Mouse (Mus musculus): Measurements from ENCODE around the gene Grb7. TPM values are rescaled to one million over a fixed set of nuclear protein-coding genes. Genes with fewer than 3 reads are reported as not detected.

The Grb7 gene
- total RNA-seq, 2 experiments from 2014 or later: 1.0 to 1.8 TPM

DNA sequence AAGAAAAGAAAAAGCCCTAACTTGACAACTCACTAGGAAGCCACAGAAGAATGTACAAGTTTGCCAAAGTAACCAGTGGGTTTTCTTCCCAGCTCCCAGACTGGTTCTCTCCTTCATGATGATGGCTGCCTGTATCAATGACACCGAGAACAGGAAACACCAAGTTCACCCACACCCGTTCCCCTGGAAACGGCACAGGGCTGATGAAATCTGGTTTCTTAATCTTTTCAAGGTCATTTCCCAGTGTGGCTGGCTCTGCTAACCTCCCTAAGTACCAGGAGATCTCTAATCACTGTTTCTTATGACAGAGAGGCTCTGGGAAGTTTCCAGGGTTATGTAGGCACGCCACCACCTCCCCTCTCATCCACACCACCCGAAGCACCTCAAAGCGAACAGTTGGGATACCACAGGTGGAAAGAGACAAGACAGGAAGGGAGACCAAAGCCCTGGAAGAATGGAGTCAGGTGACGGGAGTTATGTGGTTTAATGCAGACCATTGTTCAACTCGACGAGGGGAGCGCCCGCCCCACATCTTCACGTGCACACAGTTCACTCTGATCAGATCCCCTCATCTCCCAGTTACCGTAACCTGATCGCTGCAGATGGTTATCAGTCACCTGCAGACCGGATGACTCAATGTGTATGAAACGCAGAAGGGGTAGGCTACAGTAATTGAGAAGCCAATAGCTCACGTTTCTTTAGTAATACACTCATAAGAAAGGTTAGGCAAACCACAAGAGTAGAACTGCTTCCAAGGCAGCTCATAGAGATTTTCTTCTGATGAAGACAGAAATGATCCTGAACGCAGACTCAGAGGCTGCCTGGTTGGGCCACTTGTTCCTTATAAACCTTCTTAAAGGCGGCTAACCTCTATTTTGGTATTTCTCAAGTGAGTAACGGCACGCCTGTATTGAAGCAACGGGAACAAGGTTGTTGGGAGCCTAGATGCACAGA is 23.8 kb downstream of the Grb7 start:
- no peak for DNase-seq (ENCODE audit: low spot score in 2 of 2)

GRCm38 (mm10) chr11:98470795-98471194 is 24.6 kb downstream of the Grb7 start:
- DNase-seq (ENCODE audit: low spot score in 2 of 2): no peak

- no peak for DNase-seq (ENCODE audit: low spot score in 2 of 2)
These were observed 26.5 kb downstream of the Grb7 start for GRCm38 (mm10) chr11:98472696-98473095.

DNA sequence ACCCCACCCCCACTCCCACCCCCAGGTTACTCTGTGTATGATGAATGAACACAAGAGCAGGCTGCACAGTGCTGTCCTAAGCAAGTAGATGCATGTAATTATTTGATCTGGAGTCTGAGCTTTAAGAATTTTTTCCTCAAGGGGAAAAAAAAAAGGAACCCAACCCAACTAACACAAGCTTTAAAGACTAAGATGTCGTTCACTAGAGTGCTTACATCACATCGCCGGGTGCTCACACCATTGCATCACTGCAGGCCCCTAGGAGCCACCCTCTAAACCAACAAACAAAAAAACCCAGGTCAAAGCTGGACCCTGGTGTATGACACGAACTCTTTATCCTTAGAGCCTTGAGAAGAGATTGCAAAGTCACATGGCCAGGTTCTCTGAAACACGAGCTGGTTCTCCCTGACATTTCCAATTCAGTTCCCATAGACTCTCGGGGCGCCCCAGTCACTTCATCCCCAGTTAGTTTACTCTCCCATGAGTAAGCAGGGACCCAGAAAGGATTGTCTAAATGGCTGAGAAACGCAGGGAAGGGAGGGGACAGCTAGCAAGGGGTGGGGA is 27.8 kb downstream of the Grb7 start:
- no peak for DNase-seq (ENCODE audit: low spot score in 2 of 2)

DNA sequence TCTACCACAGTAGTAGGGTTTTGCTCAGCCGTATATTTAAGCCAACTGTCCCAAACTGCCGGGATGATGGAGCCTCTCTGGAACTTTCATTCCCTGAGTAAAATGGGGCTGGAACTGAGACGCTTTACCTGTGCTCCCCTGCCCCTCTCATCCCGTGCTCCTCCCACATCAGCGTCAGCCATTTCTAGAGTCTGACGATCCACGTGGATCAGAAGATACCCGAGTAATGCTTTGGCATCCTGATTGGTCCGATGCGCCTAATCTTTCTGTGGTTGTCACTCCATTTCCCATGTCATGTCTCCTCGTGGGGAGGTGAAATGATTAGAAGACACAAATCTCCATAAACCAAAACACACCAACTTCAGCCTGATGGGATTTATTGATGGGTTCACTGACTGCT is 28.8 kb downstream of the Grb7 start:
- no peak for DNase-seq (ENCODE audit: low spot score in 2 of 2)

DNA sequence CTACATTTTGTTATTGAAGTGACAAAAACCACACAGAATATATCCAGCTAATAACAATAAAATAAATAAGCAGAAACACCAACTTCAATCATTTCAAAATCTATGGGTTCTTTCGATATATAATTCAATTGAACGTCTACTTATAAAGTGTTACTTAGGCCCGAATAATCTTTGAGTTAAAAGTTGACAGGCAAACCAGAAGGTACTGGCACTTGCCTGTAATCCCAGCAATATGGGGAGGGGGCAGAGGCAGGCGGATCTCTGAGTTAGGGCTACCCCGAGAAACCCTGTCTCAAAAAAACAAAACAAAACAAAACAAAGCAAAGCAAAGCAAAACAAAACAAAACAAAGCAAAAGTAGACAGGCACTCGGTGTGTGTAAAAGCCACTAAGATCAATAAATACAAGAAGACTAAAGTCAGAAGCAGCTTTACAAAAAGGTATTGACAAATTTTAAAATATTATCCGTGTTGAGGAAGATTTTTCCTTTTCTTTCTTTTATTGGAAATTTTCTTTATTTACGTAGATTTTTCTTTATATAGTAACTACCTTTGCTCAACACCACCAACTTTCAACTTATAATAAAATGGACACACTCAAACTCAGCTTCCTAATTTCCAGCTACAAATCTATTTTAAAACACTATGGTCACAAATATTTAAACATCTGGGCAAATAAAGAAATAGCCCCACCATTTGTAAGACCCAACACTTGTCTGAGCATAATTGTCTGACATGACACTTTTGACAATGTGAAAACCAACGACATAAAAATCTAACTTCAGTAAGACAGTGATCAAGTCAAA is 29.6 kb downstream of the Grb7 start:
- no peak for DNase-seq (ENCODE audit: low spot score in 2 of 2)

GRCm38 (mm10) chr11:98476434-98476807 is 30.2 kb downstream of the Grb7 start:
- no peak for DNase-seq (ENCODE audit: low spot score in 2 of 2)

- no peak for DNase-seq (ENCODE audit: low spot score in 2 of 2)
These were observed 31.0 kb downstream of the Grb7 start for GRCm38 (mm10) chr11:98477011-98477701.

DNA sequence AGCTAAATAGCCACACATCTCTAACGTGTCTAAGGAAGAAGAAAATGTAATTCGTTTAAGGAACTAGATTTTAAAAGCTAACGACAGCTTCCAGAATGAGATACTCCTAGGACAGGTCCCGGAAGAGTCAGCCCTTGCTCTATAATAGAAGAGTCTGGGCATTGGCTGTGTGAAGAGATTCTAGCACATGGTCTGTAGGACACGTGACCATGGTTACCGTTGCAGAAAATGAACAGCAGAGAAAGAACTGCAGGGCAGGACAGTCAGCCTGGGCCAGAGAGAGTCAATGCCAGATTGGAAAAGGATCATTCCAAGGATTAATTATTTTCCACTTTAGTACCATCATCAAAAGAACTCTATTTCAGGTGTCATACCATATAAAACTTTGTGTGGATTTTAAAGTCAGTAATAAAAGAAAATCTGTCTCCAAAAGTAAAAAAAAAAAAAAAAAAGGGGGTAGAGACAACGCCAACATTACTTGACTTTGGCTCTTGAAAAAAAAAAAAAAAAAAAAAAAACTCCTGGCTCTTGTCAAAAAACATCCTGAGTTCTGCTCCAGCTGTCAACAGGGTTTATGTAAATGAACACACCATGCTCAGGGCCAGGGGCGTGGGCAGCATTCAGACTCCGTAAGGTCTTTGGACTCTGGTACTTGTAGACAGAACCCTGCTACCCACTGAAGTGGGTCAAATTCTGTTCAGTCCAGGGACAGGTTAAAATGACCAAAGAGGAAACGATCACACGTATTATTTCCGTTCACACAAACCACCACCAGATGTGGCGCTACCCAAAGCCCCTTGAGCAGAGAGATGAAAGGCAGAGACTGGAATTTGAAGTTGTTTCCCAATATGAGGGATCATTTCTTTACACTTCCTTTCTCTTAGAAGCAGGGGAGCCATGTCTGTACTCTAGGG is 33.1 kb downstream of the Grb7 start:
- no peak for DNase-seq (ENCODE audit: low spot score in 2 of 2)

GRCm38 (mm10) chr11:98479940-98480497 is 33.8 kb downstream of the Grb7 start:
- DNase-seq (ENCODE audit: low spot score in 2 of 2): no peak

- no peak for DNase-seq (ENCODE audit: low spot score in 2 of 2)
These were observed 35.0 kb downstream of the Grb7 start for GRCm38 (mm10) chr11:98481231-98481630.

- DNase-seq (ENCODE audit: low spot score in 2 of 2): no peak
These were observed 35.9 kb downstream of the Grb7 start for GRCm38 (mm10) chr11:98482067-98482466.

DNA sequence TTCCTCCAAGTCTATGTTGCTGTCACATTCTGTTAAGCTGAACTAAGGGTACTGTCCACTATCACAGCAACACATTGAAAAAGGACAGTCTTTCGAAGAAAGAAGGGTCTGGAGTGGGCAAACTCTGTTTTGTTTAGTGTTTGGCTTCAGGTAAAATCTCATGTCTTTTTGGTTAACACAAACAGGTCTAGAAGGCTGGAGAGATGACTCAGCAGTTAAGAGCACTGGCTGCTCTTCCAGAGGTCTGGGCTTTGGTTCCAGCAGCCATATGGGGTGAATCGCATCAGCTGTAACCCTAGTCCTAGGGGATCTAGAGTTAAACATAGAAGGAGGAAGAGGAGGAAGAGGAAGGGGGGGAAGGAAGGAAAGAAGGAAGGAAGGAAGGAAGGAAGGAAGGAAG is 39.6 kb downstream of the Grb7 start:
- no peak for DNase-seq (ENCODE audit: low spot score in 2 of 2)

DNA sequence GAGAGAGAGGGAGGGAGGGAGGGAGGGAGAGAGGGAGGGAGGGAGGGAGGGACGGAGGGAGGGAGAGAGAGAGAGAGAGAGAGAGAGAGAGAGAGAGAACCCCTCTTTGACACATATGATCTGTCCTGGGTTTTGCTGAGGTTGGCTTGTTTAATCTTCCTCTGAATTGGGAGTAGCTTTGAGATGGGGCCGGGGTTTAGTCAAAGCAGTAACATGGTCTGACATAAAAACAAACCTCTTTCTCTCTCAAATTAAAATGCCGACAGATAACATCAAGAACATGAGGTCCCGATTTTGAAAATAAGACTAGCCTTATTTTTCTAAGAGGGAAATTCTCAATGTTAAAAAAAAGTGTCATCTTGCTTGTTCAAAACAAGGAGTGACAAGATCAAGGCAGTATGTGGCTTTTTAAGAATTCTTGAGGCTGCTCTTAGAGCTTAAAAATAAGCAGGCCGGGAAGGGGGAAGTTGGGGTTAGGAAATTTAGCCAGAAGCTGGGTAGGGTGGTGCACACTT is 41.4 kb downstream of the Grb7 start:
- no peak for DNase-seq (ENCODE audit: low spot score in 2 of 2)

DNA sequence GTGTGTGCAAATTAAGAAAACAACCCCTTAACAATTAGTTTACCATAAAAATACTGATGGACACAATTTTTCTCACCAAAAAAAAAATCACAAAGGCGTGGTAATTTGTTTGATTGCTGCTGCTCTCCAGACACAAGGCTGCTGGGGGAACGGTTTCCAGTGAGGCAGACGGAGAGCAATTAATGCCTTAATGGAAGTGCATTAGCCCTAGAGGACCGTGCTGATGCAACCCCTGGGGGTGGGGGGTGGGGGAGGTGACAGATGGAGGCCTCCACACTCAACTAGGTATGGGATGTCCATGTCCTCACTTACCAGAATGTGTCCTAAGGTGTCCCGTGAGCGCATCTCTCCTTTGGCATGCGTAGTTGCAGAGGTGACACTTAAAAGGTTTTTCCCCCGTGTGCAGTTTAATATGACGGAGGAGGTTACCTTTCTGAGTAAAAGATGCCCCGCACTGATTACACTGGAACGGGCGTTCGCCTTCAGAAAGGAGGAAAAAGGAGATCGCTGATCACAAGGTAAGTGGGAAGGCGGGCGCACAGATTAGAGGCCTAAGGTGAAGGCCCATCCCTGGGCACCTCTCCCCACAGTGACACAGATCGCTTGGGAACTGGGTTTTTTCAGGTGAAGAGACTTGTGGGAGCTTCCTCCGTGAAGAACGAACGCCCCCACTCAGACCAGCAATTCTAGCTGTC is 42.5 kb downstream of the Grb7 start:
- DNase-seq (ENCODE audit: low spot score in 2 of 2): no peak

GRCm38 (mm10) chr11:98491571-98491970 is 45.4 kb downstream of the Grb7 start:
- DNase-seq (ENCODE audit: low spot score in 2 of 2): no peak

GRCm38 (mm10) chr11:98492959-98493358 is 46.8 kb downstream of the Grb7 start:
- DNase-seq (ENCODE audit: low spot score in 2 of 2): no peak

DNA sequence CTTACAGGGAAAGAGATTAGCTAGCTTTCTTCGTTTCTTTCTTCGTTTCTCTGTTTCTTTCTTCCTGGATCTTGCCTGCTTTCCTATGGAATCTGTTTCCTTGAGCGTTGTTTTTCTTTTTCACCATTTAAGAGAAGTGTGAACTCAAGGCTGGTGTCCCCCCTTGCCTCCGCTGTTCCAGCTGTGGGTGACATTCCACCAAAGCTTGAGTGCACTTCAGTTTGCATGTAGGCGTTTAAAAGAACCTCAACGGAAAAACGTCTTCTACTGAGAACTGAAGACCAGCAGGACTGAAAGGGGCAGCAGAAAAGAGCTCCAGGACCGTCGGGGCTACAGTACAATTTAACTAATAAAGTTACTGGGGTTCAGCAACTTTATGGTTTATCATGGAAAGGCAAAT is 47.2 kb downstream of the Grb7 start:
- no peak for DNase-seq (ENCODE audit: low spot score in 2 of 2)

DNA sequence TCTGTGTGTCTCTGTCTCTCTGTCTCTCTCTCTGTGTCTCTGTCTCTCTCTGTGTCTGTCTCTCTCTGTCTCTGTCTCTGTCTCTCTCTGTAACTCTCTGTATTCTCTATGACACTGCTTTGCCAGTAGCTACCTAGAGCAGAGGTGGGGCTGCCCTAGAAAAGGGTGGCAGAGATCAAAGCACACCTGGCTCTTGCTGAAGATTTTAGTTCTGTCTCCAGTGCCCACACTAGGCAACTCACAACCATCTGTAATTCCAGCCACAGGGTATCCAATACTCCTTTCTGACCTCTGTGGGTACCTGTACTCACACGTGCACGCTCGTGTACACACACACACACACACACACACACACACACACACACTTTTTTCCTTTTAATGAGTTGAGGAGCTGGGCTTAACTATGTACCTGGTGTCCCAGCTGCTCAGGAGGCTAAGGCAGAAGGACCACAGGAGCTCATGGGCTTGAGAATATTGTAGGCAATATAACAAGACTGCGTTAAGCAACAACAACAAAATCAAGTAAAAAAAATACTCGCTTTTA is 49.1 kb downstream of the Grb7 start:
- DNase-seq (ENCODE audit: low spot score in 2 of 2): no peak
